Mouse (Mus musculus) R1 (cell line): ENCODE measurements at regions not wholly inside any gene's neighbourhood (a gene's known extent, or its start where the extent isn't known, plus 50 kb on each side); places are given as distances from the start of the nearest gene placed in this dataset.

ENCODE experiments used
- DNase-seq: peaks from one replicate; pipeline ENCODE4 v3.0.0-alpha.2; 2018; ENCODE audit warnings: low read depth, low spot score

DNA sequence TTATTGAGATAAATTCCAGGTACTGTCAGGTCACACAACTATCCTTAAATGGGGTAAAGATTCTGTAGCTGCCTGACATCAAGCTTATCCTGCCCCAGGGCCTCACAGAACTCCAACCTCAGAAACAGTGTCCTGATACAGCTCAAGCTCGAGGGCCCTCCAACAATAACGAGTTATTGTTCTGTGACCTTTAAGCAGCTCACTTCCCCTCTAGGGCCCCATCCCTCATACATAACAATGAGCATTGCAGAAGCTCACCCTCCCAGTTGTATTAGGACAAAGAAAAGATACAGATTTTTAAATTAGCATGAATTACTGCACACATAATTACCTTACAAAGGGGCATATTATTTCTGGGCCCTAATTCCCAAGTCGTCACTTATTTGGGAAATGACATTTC is 293.5 kb upstream of the Trpc7 start:
- DNase-seq = peak; percentile 20

DNA sequence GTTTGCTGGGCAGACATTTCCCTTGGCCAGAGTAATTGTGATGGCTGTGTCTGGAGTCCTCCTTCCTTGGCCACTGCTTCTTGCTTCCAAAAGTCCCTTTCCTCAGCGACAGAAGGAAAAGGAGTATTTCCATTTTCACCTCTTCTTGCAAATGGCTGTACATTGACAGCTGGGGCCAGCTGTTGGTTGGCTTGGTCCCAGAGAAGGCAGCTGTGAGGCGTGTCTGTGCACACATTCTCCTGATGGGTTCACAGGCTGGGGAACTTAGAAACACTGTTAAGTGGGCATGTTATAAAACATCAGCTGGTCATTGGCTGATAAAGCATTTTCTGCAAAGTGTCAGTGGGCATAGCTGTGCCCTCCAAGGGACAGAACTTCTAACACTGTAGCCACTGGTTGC is 290.4 kb upstream of the Trpc7 start:
- no peak for DNase-seq

DNA sequence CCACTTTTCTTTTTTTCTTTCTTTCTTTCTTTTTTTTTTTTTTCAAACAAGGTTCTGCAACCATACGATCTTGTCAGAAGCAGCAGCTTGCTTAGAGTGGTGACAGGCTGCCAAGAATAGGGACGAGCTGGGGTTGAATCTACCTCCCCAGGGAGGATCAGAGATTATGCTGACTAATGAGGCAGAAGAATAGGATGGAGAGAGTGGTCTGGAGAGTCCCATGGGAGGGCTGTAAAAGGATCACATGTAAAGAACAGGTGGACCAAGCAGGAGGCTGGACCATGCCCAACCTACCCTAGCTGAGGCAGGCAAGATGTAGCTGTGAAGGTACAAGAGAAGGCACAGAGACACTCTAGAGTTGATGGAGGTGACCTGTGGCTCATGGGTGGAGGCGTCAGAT is 274.4 kb upstream of the Trpc7 start:
- no peak for DNase-seq

DNA sequence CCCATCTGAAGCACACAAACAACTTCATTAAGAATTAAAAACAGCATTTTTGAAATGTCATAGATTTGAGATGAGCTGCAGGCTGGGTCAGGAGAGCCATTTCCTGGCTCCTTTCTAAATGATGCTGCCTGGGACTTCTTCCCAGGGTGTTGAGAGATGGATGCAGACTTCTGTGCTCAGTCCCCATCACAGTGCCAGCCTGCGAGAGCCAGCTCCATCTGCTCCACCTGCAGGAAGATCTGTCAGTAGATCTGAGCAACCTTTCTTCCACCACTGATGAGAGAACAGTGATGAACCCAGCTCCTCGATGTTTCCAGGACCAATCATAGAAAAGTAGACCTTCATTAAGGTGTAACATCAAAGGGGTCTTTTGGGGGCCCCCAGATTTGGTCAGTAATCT is 273.8 kb upstream of the Trpc7 start:
- no peak for DNase-seq

DNA sequence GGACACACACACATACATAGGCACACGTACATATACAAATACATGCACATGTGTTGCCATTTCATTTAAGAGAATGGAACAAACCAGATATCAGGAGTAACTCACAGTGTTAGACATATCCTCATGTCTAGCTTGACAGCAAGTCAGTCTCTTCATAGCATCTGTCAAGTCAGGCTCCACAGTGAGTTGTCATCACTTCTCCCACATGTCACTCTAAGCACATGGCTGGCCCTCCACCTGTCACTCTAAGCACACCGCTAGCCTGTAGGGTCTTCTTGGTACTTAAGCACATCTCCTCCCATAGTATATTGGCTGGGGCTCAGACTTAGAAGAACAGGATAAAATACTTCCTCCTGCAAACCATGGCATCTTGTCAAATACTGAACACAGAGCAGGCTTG is 269.6 kb upstream of the Trpc7 start:
- no peak for DNase-seq

DNA sequence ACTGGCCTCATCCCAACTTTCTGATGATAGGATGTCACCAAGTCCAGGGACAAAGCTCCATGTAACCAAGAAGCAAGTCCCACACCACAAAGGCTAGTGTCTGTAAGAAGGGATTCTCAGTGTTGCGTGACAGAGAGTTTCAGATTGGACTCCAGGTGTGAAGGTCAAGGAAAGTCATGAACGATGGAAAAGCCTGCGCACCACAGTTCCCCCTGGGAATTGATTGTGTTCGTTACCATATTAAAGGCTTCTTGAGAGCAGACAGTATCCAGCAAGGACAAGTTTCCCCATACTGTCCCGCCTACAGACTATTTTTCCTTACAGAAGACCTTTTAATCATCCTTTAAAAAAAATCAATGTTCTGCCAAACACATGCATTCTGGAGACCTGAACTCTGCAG is 257.0 kb upstream of the Trpc7 start:
- peak; percentile 51 for DNase-seq

DNA sequence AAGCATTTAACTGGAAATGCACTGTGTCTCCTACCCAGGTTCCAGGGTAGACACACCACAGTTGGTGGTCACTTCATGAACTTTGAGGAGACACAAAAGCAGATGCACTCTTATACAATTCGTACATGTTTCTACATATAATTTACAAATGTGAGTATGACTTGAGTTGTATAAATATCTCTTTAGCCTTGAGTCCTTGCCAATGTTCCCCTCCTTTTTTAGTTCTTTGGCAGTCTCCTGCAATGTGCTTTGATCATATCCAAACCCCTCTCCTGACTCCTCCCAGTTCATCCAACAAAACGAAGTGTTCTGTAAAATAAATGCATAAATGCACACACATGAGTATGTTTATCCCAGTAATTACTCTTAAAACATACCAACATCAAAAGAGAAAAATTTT is 251.8 kb upstream of the Trpc7 start:
- no peak for DNase-seq

DNA sequence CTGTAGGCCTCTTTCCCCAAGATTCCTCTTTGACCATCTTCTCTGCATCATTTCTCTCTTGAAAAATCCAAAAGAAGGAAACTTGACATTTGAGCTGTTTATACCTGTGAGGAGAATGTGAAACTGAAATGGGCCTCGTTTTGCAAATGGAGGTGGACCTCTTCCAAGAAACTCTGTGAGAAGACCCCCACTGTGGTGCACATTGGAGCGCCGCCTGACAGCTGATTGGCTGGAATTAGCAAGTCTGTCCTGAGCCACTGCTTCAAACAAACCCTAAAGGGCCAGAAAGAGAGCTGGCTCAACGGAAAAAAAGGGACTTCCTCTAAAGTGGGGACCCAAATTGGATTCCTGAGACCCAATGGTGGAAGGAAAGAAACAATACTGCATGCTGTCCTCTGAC is 250.9 kb upstream of the Trpc7 start:
- no peak for DNase-seq

DNA sequence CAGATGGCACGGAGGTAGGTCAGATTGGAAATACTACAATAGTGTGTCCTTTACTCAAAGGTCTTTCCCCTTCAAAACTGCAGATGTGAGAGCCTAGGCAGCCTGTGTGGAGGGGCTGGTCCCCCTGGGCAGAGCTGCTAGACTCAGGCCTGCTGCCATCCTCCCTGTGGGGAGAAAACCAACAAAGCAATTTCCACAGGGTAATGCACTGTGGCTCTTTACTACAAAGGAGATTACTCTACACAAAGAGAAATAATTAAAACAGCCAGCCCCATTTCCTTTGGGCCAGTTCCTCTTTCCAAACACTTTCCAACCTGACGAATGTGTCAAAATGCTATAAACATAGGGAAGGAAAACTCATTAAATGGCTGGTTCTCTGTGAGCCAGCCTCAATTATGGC is 250.0 kb upstream of the Trpc7 start:
- no peak for DNase-seq

DNA sequence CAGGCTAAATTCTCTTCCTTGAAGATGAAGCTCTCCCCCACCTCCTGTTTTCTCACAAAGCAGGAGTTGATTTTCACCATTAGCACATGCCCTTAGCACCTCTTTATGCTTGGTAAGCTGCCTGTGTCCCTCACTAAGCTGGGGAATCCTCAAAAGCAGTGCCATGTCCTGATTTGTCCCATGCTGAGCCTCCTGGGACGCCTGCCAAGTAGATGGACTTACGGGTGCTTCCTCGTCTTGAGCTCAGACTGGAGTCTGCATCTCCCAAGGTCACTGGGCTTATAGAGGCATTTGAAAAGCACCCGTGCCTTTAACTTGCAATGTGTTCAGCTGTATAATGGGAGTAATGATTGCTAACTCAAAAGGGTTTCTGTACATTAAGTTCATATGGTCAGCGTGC is 247.1 kb upstream of the Trpc7 start:
- DNase-seq = no peak

DNA sequence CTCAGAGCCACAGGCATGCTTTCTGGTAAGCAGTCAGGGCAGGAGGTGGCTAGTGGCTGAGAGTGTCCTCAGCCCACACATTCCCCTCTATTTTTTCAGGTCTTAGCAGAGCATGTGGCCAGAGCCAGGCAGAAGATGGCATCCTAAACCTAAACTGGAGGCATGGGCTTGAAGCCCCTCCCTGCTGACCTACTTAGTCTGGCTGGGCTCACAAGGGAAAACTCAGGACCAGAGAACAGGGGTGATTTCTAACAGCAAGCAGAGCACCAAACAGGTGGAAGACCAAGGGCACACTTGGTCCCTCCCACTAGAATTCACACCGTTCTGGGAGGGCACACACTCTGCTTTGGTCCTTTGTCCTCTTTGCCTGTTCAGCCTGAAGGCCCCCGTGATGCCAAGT is 246.6 kb upstream of the Trpc7 start:
- DNase-seq = no peak

DNA sequence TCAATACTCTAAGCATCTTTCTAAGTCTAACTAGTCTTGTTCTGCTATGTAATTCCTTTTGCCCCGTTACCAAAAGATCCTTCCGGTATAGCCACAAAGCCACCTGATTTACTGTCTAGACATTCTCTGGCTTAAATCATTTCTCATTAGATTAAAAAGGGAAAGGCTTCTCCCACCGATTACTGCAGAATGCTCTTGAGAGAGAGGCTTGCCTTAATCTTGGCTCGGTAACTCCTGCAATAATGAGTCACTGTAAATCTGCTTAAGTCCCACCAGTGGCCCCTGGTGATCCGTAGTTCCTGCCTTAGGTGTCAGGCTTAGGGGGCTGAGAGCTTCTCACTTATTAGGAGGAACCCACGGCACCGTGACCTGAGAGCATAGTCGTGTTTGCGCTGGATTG is 220.1 kb upstream of the Trpc7 start:
- DNase-seq = no peak

DNA sequence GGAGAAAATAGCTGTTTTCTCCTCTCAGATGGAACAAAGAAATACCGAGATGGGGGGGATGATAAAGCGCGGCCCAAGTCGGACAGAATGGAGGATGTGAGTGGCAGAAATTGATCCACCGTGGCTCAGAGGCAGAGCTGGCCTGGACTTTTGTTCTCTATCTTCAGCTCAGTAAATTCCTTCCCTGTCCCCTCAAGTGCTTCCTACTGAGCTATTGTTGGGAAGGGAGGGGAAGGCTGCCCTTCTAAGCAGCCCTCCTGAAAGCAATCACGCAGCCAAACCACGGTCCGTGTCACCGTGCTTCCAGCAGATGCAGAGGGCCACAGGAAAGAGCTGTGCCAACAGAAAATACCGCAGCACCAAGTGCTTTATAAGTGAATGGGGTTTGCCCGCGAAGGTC is 212.2 kb upstream of the Trpc7 start:
- DNase-seq = peak; percentile 69

DNA sequence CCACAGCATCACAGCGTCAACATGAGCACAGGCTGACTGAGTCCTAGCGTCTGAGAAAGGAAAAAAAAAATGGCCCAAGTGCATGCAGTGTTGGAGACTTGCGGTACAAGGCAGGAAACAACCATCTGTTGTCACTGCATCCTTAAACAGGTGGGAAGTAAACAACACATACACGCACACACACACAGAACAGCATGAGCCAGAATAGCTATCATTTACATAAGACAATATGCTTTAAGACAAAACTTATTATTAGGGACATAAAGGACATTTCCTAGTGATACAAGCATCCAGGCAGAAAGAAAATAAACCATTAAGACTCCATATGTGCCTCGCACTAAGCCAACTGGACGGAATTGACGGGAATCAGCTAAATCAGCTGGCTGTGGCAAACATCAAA is 203.8 kb upstream of the Trpc7 start:
- no peak for DNase-seq

DNA sequence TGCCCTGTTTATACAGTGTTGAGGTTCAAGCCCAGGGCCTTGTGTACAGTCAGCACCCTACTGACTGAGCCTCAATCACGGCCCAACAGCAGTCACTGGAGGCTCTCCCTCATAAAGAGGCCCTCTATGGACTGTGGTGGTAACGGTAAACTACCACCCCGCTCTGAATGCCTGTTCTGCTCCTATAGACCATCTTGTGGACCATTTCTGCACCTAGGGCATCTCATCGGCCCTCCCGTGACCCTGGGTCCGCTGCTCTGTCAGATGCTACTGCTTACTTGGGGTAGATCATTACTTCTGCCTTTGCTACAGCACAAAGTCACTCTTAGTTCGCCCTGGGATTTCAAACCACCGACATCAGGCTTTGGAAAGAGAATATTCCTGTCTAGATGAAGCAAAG is 196.1 kb upstream of the Trpc7 start:
- no peak for DNase-seq

DNA sequence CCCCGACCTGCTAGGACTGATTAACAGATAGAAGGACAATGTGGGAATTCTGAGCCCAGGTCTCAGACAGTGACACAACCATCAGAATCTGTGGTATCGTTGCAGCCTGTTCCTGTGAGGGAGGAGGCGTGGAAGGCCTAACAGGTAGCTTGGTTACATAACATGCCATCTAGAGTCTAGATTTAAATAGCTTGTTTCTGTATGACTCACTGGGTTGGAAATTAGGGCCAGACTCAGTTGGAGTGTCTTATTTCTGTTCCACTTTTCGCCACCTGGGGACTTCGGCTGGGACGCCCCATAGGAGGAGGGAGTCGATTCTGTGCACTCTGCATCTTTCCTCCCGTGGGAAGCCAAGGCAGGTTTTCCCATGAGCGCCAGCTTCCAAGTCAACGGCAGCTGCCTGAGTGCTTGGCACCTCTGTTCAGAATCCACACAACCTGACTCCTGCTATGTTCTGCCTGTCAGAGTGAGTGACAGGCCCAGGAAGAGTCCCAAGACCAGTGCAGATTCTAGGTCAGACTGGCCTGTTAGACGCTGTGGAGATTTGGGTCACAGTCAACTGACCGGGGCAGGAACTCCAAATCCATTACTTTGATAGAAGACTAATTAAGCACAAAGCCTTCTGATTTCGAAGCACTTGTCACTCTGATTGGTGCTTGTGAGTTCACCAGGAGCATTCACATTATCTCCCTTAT is 193.7 kb upstream of the Trpc7 start:
- no peak for DNase-seq

DNA sequence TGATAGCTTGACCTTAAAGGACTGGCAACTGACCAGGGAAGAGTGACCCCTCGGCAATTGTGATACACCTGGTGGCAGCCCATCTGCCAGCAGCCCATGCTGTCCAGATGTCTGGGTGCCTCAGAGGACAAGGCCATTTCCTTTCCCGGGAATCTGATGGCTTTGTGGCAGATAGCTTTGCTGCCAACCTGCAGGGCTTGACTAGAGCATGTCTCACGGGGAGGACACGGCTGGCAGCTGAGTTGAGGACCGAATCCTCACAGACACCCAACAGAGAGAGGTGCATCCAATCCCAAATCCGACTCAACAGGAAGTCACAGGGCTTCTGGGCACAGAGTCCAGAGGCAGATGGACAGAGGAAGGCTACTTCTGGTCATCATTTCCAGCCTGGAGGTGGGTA is 192.2 kb upstream of the Trpc7 start:
- DNase-seq = no peak

DNA sequence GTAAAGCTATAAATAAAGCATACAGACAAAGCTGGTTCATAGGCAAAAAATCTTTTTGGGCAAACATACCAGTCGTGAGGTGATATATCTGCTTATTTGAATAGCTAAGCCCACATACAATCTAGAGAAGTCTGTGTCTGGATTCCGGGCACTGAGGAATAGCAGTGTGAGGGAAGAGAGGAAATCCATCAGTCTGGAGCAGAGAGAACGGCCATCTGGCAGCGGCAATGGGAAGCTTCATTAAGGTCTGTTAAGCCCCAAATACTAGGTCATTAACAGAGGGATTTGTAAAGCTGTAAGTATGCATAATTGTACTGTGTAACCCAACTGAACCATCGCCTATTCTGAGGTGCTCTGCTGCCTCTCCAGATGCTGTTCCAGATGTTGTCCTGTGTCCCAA is 191.6 kb upstream of the Trpc7 start:
- no peak for DNase-seq

DNA sequence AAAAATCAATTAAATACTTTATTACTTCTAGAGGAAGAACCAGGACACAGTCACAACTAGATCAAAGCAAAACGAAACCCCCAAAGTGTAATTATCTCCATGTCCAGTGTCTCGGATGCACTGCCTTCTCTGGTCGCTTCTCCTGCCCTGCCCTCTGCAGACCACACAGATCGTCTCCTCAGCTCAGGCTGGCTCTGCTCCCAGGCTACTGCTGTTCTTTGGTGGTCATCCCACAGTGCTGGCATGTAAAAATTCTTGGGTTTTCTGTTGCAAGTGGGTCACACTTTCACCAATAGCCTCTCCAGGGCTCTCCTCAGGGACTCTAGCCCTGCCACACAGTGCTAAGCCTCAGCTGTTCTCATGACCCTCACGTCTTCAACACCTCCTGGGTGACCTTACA is 188.0 kb upstream of the Trpc7 start:
- DNase-seq = no peak

DNA sequence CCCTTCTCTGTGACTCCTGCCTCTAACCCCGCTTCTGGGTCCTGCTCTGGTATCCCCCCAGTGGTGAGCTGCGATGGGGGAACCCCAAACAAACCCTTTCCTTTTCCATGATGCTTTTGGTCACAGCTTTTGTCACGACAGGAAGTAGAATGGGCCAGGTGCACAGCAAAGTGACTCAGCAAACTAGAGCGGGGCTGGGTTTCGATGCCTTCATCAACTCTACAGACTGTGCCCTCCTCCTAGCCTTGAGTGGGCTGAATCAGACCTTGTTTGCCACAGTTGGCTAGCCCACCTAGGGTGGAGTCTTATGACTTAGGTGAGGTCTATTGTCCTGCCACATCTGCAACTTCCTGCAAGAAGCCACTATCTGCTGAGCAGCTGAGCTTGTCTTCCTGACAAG is 174.7 kb upstream of the Trpc7 start:
- peak; percentile 57 for DNase-seq

DNA sequence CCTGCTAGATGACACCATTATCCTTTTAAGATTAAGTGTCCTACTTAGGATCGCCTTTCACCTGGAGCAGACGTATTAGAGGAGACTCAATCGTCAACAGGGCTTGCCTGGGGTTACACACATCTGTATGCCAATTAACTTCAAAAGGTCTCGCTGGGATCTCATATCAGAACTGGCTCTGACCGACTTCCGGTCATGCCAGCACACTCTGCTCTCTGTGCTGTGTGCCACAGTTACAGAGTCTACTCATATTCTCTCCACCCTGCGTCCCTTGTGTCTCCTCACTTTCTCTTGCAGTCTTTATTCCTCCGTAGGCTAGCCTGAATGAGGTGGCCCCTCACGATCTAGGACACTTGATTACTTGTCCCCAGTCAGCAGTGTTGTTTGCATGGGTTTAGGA is 165.9 kb upstream of the Trpc7 start:
- DNase-seq = no peak

DNA sequence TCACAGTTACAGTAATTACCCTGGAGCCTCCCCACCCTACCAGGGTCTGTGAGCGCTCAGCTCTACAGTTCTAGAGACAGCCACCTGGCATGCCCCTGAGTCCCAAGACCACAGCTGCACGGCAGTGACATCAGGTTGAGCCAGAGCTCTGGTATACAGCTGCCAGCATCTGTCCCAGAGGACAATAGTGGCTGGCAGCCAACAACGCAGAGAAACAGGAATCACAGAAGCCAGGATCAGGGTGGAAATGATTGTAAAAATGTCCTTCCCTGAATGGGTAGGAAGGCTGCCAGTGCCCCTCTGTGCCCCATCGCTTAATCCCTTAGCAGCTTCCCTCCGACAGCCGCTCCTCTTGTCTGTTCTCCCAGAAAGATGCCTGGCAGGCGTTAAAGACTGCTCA is 165.3 kb upstream of the Trpc7 start:
- no peak for DNase-seq

DNA sequence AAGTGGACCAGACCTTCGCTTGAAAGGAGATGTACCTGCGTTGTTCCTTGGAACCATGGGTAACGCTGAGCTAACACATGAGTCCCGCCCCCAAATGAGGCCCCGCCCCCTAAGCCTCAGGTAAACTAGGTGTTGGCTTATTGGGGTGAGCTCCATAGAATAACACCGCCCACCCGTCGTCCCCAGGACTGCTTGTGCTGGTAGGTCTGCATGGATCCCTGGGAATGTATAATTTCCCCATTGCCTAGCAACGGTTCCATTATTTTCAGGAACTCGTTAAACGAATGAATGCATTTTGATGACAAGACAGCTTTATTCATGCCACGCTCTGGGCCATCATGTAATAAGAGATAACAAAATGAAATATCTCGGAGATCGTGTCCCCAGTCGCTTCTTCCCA is 161.0 kb upstream of the Trpc7 start:
- no peak for DNase-seq

DNA sequence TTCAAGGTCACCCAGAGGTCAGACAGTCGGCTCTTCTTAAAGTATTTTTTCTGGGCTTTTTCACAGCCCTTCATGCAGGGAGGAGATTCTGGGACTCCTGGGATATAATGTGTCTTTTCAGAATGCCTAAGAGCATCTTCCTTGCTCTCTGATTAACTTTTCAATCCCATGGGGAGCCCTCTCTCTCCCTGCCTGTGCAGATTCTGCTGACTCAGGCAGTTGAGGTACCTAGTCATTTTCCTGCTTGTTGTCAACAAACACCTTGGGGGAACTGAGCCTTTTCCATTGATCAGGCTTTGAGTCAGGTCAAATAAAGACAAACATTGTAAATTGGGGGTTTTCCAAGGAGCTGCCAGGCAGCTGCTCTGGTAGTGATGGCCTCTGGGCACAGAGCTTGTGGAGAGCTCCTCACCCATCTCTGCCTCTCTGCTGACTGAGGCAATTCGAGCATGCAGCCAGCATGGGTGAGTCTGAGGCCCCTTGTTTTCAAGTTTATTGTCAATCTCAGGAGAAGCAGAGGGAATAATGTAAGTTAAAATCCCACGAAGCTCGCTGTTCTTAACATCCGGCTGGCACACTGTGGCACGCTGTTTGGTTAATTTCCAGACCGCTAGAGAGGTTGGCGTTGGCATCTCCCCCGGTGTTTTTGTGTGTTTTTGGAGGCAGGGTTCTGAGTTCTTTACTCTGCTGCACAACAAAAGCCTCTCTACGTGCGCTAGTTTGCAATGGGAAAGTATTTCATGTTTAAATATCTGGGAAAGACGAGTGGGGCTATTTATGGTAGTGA is 159.8 kb upstream of the Trpc7 start:
- DNase-seq = peak; percentile 25
